In genomic region chr7:111182319-111182718, GRCm38 (mm10) we compare ENCODE assay signal across 8 mouse cellular contexts.
DNase-seq lines count a peak whose midpoint lies in the region; ATAC-seq lines count a peak whose summit lies in the region.

No protein-coding gene starts in this region.

- no peak overlapping the region for H3K9ac ChIP-seq in forebrain, embryonic 13.5 days

- DNase-seq in testis, postnatal 10 days (ENCODE audit: low spot score) = peak; percentile 77
- DNase-seq in testis, postnatal 14 days (ENCODE audit: low spot score) = no peak
- peak; percentile 43 for DNase-seq in c-Kit-positive CD71-negative TER-119-negative erythroid progenitor cells, embryonic 14.5 days (ENCODE audit: low read depth)
- DNase-seq in induced T-regulatory cell, adult 2 months (ENCODE audit: low read depth) = peak; percentile 32
- DNase-seq in limb, embryonic 10.5 days (ENCODE audit: low spot score) = peak; percentile 47
- DNase-seq in naive thymus-derived CD4-positive, alpha-beta T cell, adult 2 months (ENCODE audit: low read depth) = peak; percentile 20
- DNase-seq in thymus, postnatal 4 days = peak; percentile 53

- H3K4me3 ChIP-seq in forebrain, embryonic 13.5 days = no peak overlapping the region
- H3K4me3 ChIP-seq in limb, embryonic 10.5 days = no peak overlapping the region

- 69% methylated on average over 3 of the region's 3 CpGs for WGBS in forebrain, embryonic 13.5 days
- WGBS in limb, embryonic 10.5 days = 78% methylated on average over 3 of the region's 3 CpGs

- H3K9me3 ChIP-seq in forebrain, embryonic 13.5 days (replicated peaks) = no peaks in the 10 kb centered on the region
- no peaks in the 10 kb centered on the region for H3K9me3 ChIP-seq in limb, embryonic 10.5 days (replicated peaks)

- H3K27me3 ChIP-seq in forebrain, embryonic 13.5 days = no peaks in the 10 kb centered on the region
- no peaks in the 10 kb centered on the region for H3K27me3 ChIP-seq in limb, embryonic 10.5 days (ENCODE audit: low read depth, poor library complexity, severe bottlenecking)

- peak; percentile 61 for ATAC-seq in forebrain, embryonic 13.5 days

- no peak overlapping the region for H3K4me2 ChIP-seq in forebrain, embryonic 13.5 days

- no peaks in the 10 kb centered on the region for H3K36me3 ChIP-seq in forebrain, embryonic 13.5 days (ENCODE audit: poor library complexity, severe bottlenecking)
- H3K36me3 ChIP-seq in limb, embryonic 10.5 days = no peaks in the 10 kb centered on the region

- H3K4me1 ChIP-seq in forebrain, embryonic 13.5 days = peaks cover 7% of the 10 kb centered on the region
- peaks cover 7% of the 10 kb centered on the region for H3K4me1 ChIP-seq in limb, embryonic 10.5 days

- no peak overlapping the region for H3K27ac ChIP-seq in forebrain, embryonic 13.5 days
- H3K27ac ChIP-seq in limb, embryonic 10.5 days = no peak overlapping the region
